Mouse (Mus musculus) myocyte (in vitro differentiated cells): Measurements from ENCODE around the gene Tfap2e. TPM values are rescaled to one million over a fixed set of nuclear protein-coding genes. Genes with fewer than 3 reads are reported as not detected.
A peak's percentile ranks its signal among the peaks of the same experiment; 100 is the strongest.

Experiments
- H3K27me3 ChIP-seq: one replicate; pipeline ENCODE4 v1.6.1; 2011; ENCODE audit not compliant: control insufficient read depth, insufficient read depth, insufficient read length
- H3K36me3 ChIP-seq: one replicate; pipeline ENCODE4 v1.6.1; 2011; ENCODE audit not compliant: control insufficient read depth, insufficient read depth
- H3K4me2 ChIP-seq: one replicate; pipeline ENCODE4 v1.6.1; 2011; ENCODE audit warnings: low read depth, control low read depth
- H3K4me3 ChIP-seq: one replicate; pipeline ENCODE4 v1.5.1; 2011; ENCODE audit warnings: mild to moderate bottlenecking, control low read depth, moderate library complexity
- H3K79me2 ChIP-seq: one replicate; pipeline ENCODE4 v1.6.1; 2011; ENCODE audit not compliant: control insufficient read depth, insufficient read depth
- H3ac ChIP-seq: one replicate; pipeline ENCODE4 v1.6.1; 2011; ENCODE audit not compliant: control insufficient read depth, insufficient read length
- CEBPB ChIP-seq: IDR thresholded peaks from 2 replicates; pipeline ENCODE4 v1.6.1; 2011; ENCODE audit warnings: mild to moderate bottlenecking, moderate library complexity; ENCODE audit not compliant: poor library complexity, insufficient read depth, severe bottlenecking
- E2F4 ChIP-seq: IDR thresholded peaks from one replicate; pipeline ENCODE4 v1.6.1; 2011; ENCODE audit warnings: mild to moderate bottlenecking, control low read depth, moderate library complexity; ENCODE audit not compliant: insufficient read depth
- MAX ChIP-seq: IDR thresholded peaks from one replicate; pipeline ENCODE4 v1.6.1; 2011; ENCODE audit warnings: low read depth, mild to moderate bottlenecking, control low read depth
- MYOD1 ChIP-seq, 3 experiments: IDR thresholded peaks; one replicate each; pipeline ENCODE4 v1.6.1; 2011; ENCODE audit warnings: control low read depth in 2 of 3, low read depth in 2 of 3, mild to moderate bottlenecking in 2 of 3, moderate library complexity in 1 of 3; ENCODE audit not compliant: insufficient read length in 2 of 3, control insufficient read depth in 1 of 3
- MYOG ChIP-seq, 3 experiments: IDR thresholded peaks; one replicate each; pipeline ENCODE4 v1.6.1; 2011; ENCODE audit warnings: control low read depth in 2 of 3, low read depth in 2 of 3, mild to moderate bottlenecking in 2 of 3; ENCODE audit not compliant: insufficient read length in 2 of 3, control insufficient read depth in 1 of 3, insufficient read depth in 1 of 3
- POLR2A ChIP-seq: IDR thresholded peaks from one replicate; pipeline ENCODE4 v1.6.1; 2011; ENCODE audit warnings: low read depth, mild to moderate bottlenecking, control low read depth, moderate library complexity; ENCODE audit not compliant: insufficient read length
- POLR2AphosphoS2 ChIP-seq: IDR thresholded peaks from one replicate; pipeline ENCODE4 v1.6.1; 2011; ENCODE audit warnings: low read depth, control low read depth; ENCODE audit not compliant: insufficient read length
- REST ChIP-seq: IDR thresholded peaks from one replicate; pipeline ENCODE4 v1.6.1; 2011; ENCODE audit warnings: mild to moderate bottlenecking, control low read depth, moderate library complexity; ENCODE audit not compliant: insufficient read depth, insufficient read length
- SRF ChIP-seq: IDR thresholded peaks from one replicate; pipeline ENCODE4 v1.6.1; 2011; ENCODE audit warnings: low read depth; ENCODE audit not compliant: control insufficient read depth, insufficient read length
- TCF12 ChIP-seq: IDR thresholded peaks from one replicate; pipeline ENCODE4 v1.6.1; 2011; ENCODE audit warnings: mild to moderate bottlenecking, control low read depth; ENCODE audit not compliant: poor library complexity, insufficient read depth, severe bottlenecking
- TCF3 ChIP-seq: IDR thresholded peaks from one replicate; pipeline ENCODE4 v1.6.1; 2011; ENCODE audit warnings: low read depth, control low read depth; ENCODE audit not compliant: insufficient read length
- USF1 ChIP-seq: IDR thresholded peaks from one replicate; pipeline ENCODE4 v1.6.1; 2011; ENCODE audit warnings: low read depth, mild to moderate bottlenecking, control low read depth, moderate library complexity
- polyA plus RNA-seq: library from polyadenylated mRNA; unstranded; fragments of >200 nt; fragmentation: generic; extraction: Trizol; gene quantifications from one replicate; pipeline ENCODE4 v1.2.1, GENCODE M21; 2012; ENCODE audit warnings: missing spikeins

The Tfap2e gene
- polyA plus RNA-seq, 1 experiment = 0.02 TPM

DNA sequence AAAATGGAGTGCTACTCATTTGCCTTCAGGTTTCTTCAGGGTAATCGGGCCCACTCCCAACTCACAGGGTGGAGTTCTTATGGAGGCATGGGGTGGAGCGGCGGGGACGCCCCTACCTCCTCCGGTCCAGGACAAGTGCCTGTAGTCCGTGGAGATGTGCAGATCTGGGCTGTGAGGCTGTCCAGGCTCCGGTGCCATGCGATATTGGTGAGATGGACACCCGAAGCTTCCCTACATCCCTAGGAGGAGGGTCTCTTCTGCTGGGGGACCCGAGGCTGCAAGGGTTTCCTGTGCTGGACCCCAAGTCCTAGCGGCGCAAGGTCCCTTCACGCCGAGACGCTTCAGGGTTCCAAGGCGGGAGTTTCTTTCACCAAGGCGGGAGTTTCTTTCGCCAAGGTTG is 3.9 kb downstream of the Tfap2e start:
- H3K27me3 ChIP-seq = peaks cover 78% of the 10 kb centered on the region
- H3ac ChIP-seq = no peak overlapping the region
- H3K36me3 ChIP-seq = no peaks in the 10 kb centered on the region
- no peaks in the 10 kb centered on the region for H3K79me2 ChIP-seq
- TF ChIP-seq POLR2AphosphoS2 = no peak
- no peak for TF ChIP-seq USF1
- no peak for TF ChIP-seq MYOG (IDR thresholded peaks at IDR 0.05; ENCODE audit: control insufficient read depth in 1 of 3, insufficient read depth in 1 of 3, insufficient read length in 2 of 3, low read depth in 2 of 3)
- no peak for TF ChIP-seq MAX
- H3K4me2 ChIP-seq = no peak overlapping the region
- no peak overlapping the region for H3K4me3 ChIP-seq

DNA sequence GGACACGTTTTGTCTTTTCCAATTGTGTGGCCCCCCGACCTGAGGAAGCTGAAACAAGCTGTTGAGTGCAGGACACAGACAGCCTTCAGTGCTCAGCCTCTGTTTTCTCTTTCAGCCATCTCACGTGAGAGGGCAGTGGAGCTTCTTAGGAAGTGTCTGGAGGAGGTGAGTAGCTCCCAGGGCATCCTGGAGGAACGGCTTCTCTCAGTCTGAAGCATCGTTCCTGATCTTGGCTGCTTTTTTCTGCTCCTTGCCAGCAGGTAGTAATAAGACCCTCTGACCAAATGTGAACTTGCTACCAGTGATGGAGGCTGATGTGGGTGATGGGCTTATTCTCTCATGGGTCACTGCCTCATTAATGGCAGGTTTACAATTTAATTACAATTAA is 28.6 kb downstream of the Tfap2e start:
- TF ChIP-seq POLR2AphosphoS2 = no peak
- TF ChIP-seq SRF = no peak
- TF ChIP-seq MYOD1 (IDR thresholded peaks at IDR 0.05; ENCODE audit: control insufficient read depth in 1 of 3, insufficient read length in 2 of 3, low read depth in 2 of 3) = no peak
- TF ChIP-seq POLR2A = no peak
- TF ChIP-seq USF1 = no peak
- no peak for TF ChIP-seq MYOG (IDR thresholded peaks at IDR 0.05; ENCODE audit: control insufficient read depth in 1 of 3, insufficient read depth in 1 of 3, insufficient read length in 2 of 3, low read depth in 2 of 3)
- TF ChIP-seq CEBPB = no peak
- no peak for TF ChIP-seq REST
- no peak for TF ChIP-seq TCF12
- Histone ChIP-seq H3K27me3 (no peaks in the 10 kb centered on the region), H3K36me3 (peaks cover 60% of the 10 kb centered on the region), H3K4me3 (no peak overlapping the region), H3K4me2 (no peak overlapping the region), H3K79me2 (no peaks in the 10 kb centered on the region), H3ac (no peak overlapping the region)

GRCm38 (mm10) chr4:126706630-126707438 is 29.2 kb downstream of the Tfap2e start:
- H3K4me2 ChIP-seq = no peak overlapping the region
- peaks cover 63% of the 10 kb centered on the region for H3K36me3 ChIP-seq
- H3ac ChIP-seq = no peak overlapping the region
- H3K79me2 ChIP-seq = no peaks in the 10 kb centered on the region
- no peaks in the 10 kb centered on the region for H3K27me3 ChIP-seq
- H3K4me3 ChIP-seq = no peak overlapping the region
- no peak for TF ChIP-seq POLR2A
- no peak for TF ChIP-seq E2F4
- TF ChIP-seq MYOD1 (IDR thresholded peaks at IDR 0.05; ENCODE audit: control insufficient read depth in 1 of 3, insufficient read length in 2 of 3, low read depth in 2 of 3) = no peak
- TF ChIP-seq REST = no peak
- no peak for TF ChIP-seq POLR2AphosphoS2
- TF ChIP-seq MYOG (IDR thresholded peaks at IDR 0.05; ENCODE audit: control insufficient read depth in 1 of 3, insufficient read depth in 1 of 3, insufficient read length in 2 of 3, low read depth in 2 of 3) = no peak
- TF ChIP-seq TCF12 = no peak
- no peak for TF ChIP-seq CEBPB
- TF ChIP-seq TCF3 = no peak
- no peak for TF ChIP-seq SRF
- no peak for TF ChIP-seq MAX
- TF ChIP-seq USF1 = no peak

- Histone ChIP-seq H3K4me3 (no peak overlapping the region), H3K36me3 (peaks cover 16% of the 10 kb centered on the region), H3K4me2 (no peak overlapping the region), H3K27me3 (no peaks in the 10 kb centered on the region), H3ac (no peak overlapping the region), H3K79me2 (peaks cover 7% of the 10 kb centered on the region)
- peak; percentile 43 for TF ChIP-seq TCF12
- TF ChIP-seq E2F4 = no peak
- no peak for TF ChIP-seq CEBPB
- TF ChIP-seq MYOD1 (IDR thresholded peaks at IDR 0.05; ENCODE audit: control insufficient read depth in 1 of 3, insufficient read length in 2 of 3, low read depth in 2 of 3) = peak; percentile 54 to 87 (median 84)
- TF ChIP-seq POLR2AphosphoS2 = no peak
- TF ChIP-seq REST = no peak
- no peak for TF ChIP-seq MYOG (IDR thresholded peaks at IDR 0.05; ENCODE audit: control insufficient read depth in 1 of 3, insufficient read depth in 1 of 3, insufficient read length in 2 of 3, low read depth in 2 of 3)
- no peak for TF ChIP-seq TCF3
- TF ChIP-seq SRF = no peak
- TF ChIP-seq POLR2A = no peak
- TF ChIP-seq USF1 = no peak
These were observed 39.1 kb downstream of the Tfap2e start for GRCm38 (mm10) chr4:126696908-126697307.

GRCm38 (mm10) chr4:126693021-126693420 is 43.0 kb downstream of the Tfap2e start:
- H3K4me3 ChIP-seq = no peak overlapping the region
- H3K4me2 ChIP-seq = no peak overlapping the region
- TF ChIP-seq TCF3 = no peak
- peaks cover 14% of the 10 kb centered on the region for H3K36me3 ChIP-seq
- no peak overlapping the region for H3ac ChIP-seq
- peaks cover 13% of the 10 kb centered on the region for H3K79me2 ChIP-seq
- no peaks in the 10 kb centered on the region for H3K27me3 ChIP-seq
